Mouse (Mus musculus) megakaryocyte progenitor cell, adult 5-6 weeks (primary cell): Measurements from ENCODE around the gene Klb. TPM values are rescaled to one million over a fixed set of nuclear protein-coding genes. Genes with fewer than 3 reads are reported as not detected.

Source experiments
- total RNA-seq, 2 experiments: library from RNA; stranded (forward) in 1 of 2; stranded (reverse) in 1 of 2; fragments of 157-497, 149-512 nt in 1 of 2; fragments of 200-1000 nt in 1 of 2; gene quantifications; 2 replicates each; pipeline versions ENCODE4 v1.2.3 to v1.2.4; 2015 to 2017

The Klb gene
- total RNA-seq, 2 experiments from 2014 or later: not detected

Other genes with a start within 250 kb of the Klb start
- 84.6 and 87.6 TPM in 2 replicates for gene Klhl5, start 240.8 kb upstream of the Klb start, total RNA-seq (2015)
- gene Klhl5, start 240.8 kb upstream of the Klb start, total RNA-seq (2017): 49.1 and 58.1 TPM in 2 replicates
- gene Wdr19, start 148.6 kb upstream of the Klb start, total RNA-seq (2015): 1.4 and 1.8 TPM in 2 replicates
- 1.7 and 5.0 TPM in 2 replicates for gene Wdr19, start 148.6 kb upstream of the Klb start, total RNA-seq (2017)
- gene Rfc1, start 12.6 kb upstream of the Klb start, total RNA-seq (2015): 64.9 and 65.7 TPM in 2 replicates
- gene Rfc1, start 12.6 kb upstream of the Klb start, total RNA-seq (2017): 88.2 and 140 TPM in 2 replicates
- 3,199 and 3,213 TPM in 2 replicates for gene Rpl9, start 43.1 kb downstream of the Klb start, total RNA-seq (2015)
- gene Rpl9, start 43.1 kb downstream of the Klb start, total RNA-seq (2017): 2,045 and 2,310 TPM in 2 replicates
- gene Lias, start 43.2 kb downstream of the Klb start, total RNA-seq (2015): 33.3 and 41.2 TPM in 2 replicates
- gene Lias, start 43.2 kb downstream of the Klb start, total RNA-seq (2017): 45.2 and 46.5 TPM in 2 replicates
- 48.0 and 52.4 TPM in 2 replicates for gene Ugdh, start 87.6 kb downstream of the Klb start, total RNA-seq (2015)
- 78.9 and 80.5 TPM in 2 replicates for gene Ugdh, start 87.6 kb downstream of the Klb start, total RNA-seq (2017)
- gene Gm43552, start 144.5 kb downstream of the Klb start, total RNA-seq (2015): not detected in 2 replicates
- gene Gm43552, start 144.5 kb downstream of the Klb start, total RNA-seq (2017): not detected in 2 replicates
- 142 and 144 TPM in 2 replicates for gene Smim14, start 188.9 kb downstream of the Klb start, total RNA-seq (2015)
- gene Smim14, start 188.9 kb downstream of the Klb start, total RNA-seq (2017): 83.0 and 86.5 TPM in 2 replicates
- gene Ube2k, start 188.9 kb downstream of the Klb start, total RNA-seq (2015): 150 TPM in 2 replicates
- gene Ube2k, start 188.9 kb downstream of the Klb start, total RNA-seq (2017): 32.9 and 45.7 TPM in 2 replicates